Mouse (Mus musculus) hindbrain, embryonic 14.5 days (tissue): ENCODE measurements around the gene 1700024G13Rik. TPM values are rescaled to one million over a fixed set of nuclear protein-coding genes. Genes with fewer than 3 reads are reported as not detected.

ENCODE experiments used
- ATAC-seq: fragments of 200-750 bp; cut with Nextera tagmentation; 2 replicates; pipeline ENCODE4 v1.8.0; 2017; ENCODE audit warnings: moderate number of reproducible peaks, mild to moderate bottlenecking, moderate TSS enrichment, moderate library complexity; ENCODE audit not compliant: low FRiP score
- DNase-seq: peaks from one replicate; pipeline ENCODE4 v3.0.0-alpha.2; 2015; ENCODE audit warnings: low spot score
- H3K27ac ChIP-seq: fragments of 300-500 bp; sonication (generic); 2 replicates; pipeline ENCODE4 v1.5.1; 2014; ENCODE audit warnings: mild to moderate bottlenecking, moderate library complexity
- H3K27me3 ChIP-seq: fragments of 300-500 bp; sonication (generic); 2 replicates; pipeline ENCODE4 v1.6.1; 2014; ENCODE audit warnings: mild to moderate bottlenecking, low read length, mixed read lengths; ENCODE audit not compliant: control insufficient read depth, insufficient read depth
- H3K36me3 ChIP-seq: fragments of 300-500 bp; sonication (generic); replicated peaks from 2 replicates; pipeline ENCODE4 v1.6.1; 2014; ENCODE audit not compliant: control insufficient read depth, insufficient read depth
- H3K4me1 ChIP-seq: fragments of 300-500 bp; sonication (generic); replicated peaks from 2 replicates; pipeline ENCODE4 v1.6.1; 2014; ENCODE audit warnings: antibody characterized with exemption, low read length, mixed read lengths; ENCODE audit not compliant: control insufficient read depth, insufficient read depth
- H3K4me2 ChIP-seq: fragments of 300-500 bp; sonication (generic); replicated peaks from 2 replicates; pipeline ENCODE4 v1.6.1; 2014; ENCODE audit warnings: mild to moderate bottlenecking, moderate library complexity
- H3K4me3 ChIP-seq: fragments of 300-500 bp; sonication (generic); replicated peaks from 2 replicates; pipeline ENCODE4 v1.5.1; 2014; ENCODE audit warnings: mild to moderate bottlenecking, low read length
- H3K9ac ChIP-seq: fragments of 300-500 bp; sonication (generic); 2 replicates; pipeline ENCODE4 v1.6.1; 2014
- H3K9me3 ChIP-seq: fragments of 300-500 bp; sonication (generic); 2 replicates; pipeline ENCODE4 v1.6.1; 2016; ENCODE audit warnings: low read length; ENCODE audit not compliant: control insufficient read depth
- WGBS: fragments of 180-500 bp; shearing (Covaris S2); extraction: QIAGEN DNeasy Blood & Tissue Kit; methylation state at CpG from one replicate; pipeline ENCODE4 v1.1.7; 2014; 5-methylcytosine and 5-hydroxymethylcytosine counted together
- polyA plus RNA-seq: library from polyadenylated mRNA; unstranded; fragments of >200 nt; fragmentation: Nextera tagmentation; extraction: Ambion mirVana; gene quantifications from 2 replicates; pipeline ENCODE4 v1.2.1, GENCODE M21; 2014

The 1700024G13Rik gene
- polyA plus RNA-seq, 1 experiment from 2014 or later = 0.87 TPM

DNA sequence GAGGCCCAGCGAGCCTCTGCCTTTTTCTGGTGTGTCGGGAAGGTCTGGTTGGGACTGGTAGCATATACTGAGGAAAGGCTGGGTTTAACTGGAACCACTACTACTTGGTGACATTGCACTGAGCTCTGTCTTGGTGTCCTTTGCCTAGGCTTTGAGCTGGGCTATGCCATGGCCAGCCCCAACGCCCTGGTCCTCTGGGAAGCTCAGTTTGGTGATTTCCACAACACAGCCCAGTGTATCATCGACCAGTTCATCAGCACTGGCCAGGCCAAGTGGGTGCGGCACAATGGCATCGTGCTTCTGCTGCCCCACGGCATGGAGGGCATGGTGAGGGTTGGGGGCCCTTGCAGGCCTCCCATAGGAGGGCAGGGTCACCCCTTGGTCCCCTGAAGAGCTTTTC is 44.0 kb downstream of the 1700024G13Rik start:
- ATAC-seq (no peak), DNase-seq (no peak)
- H3K27me3 ChIP-seq = no peaks in the 10 kb centered on the region
- WGBS = 98% methylated on average over 7 of the region's 7 CpGs
- H3K36me3 ChIP-seq = peaks cover 58% of the 10 kb centered on the region
- H3K9me3 ChIP-seq = no peaks in the 10 kb centered on the region
- no peak overlapping the region for H3K27ac ChIP-seq
- H3K9ac ChIP-seq = no peak overlapping the region
- H3K4me2 ChIP-seq = no peak overlapping the region
- H3K4me3 ChIP-seq = no peak overlapping the region
- H3K4me1 ChIP-seq = no peaks in the 10 kb centered on the region

DNA sequence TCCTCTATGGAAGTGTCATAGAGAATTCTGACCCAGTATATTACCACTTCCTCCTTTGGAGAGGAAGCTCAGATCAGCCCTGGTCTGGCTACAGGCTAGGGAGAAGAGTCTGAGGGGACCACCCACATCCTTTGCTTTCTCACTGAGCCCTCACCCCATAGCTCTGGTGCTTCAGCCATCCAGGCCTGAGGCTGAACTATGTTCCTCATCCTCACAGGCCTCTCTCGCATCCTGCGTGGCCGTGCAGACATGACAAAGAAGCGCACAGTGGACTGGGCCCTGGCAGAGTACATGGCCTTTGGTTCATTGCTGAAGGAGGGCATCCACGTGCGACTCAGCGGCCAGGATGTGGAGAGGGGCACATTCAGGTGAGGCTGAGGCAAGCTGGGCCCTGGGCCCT is 46.4 kb downstream of the 1700024G13Rik start:
- no peaks in the 10 kb centered on the region for H3K27me3 ChIP-seq
- H3K4me1 ChIP-seq = no peaks in the 10 kb centered on the region
- H3K27ac ChIP-seq = no peak overlapping the region
- DNase-seq (no peak), ATAC-seq (no peak)
- no peak overlapping the region for H3K9ac ChIP-seq
- H3K4me3 ChIP-seq = no peak overlapping the region
- no peak overlapping the region for H3K4me2 ChIP-seq
- H3K36me3 ChIP-seq = peaks cover 76% of the 10 kb centered on the region
- H3K9me3 ChIP-seq = no peaks in the 10 kb centered on the region
- WGBS = 98% methylated on average over 7 of the region's 7 CpGs

DNA sequence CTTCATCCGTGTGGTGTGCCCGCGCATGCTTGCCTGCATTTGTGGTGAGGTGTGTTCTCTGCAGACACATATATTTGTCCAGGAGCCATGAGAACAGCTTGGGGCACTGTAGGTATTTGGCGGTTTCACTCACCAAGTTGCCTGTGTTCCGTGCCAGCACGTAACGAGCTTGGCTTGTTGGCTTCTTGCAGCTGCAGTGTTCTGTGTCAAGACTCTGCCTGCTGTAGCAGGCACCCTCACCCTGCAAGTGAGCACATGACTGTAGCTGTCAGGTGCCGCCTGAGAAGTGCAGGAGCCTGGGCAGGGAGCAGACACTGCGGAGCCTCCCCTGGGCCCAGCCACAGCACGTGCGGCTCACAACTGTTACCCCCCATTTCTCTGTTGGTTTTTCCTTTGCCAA is 51.6 kb downstream of the 1700024G13Rik start:
- no peak overlapping the region for H3K4me3 ChIP-seq
- H3K9ac ChIP-seq = no peak overlapping the region
- WGBS = 75% methylated on average over 11 of the region's 11 CpGs
- no peak for DNase-seq
- no peak for ATAC-seq
- H3K4me2 ChIP-seq = no peak overlapping the region
- H3K27ac ChIP-seq = no peak overlapping the region
- no peaks in the 10 kb centered on the region for H3K4me1 ChIP-seq
- H3K36me3 ChIP-seq = peaks cover 60% of the 10 kb centered on the region
- H3K27me3 ChIP-seq = no peaks in the 10 kb centered on the region
- H3K9me3 ChIP-seq = no peaks in the 10 kb centered on the region

DNA sequence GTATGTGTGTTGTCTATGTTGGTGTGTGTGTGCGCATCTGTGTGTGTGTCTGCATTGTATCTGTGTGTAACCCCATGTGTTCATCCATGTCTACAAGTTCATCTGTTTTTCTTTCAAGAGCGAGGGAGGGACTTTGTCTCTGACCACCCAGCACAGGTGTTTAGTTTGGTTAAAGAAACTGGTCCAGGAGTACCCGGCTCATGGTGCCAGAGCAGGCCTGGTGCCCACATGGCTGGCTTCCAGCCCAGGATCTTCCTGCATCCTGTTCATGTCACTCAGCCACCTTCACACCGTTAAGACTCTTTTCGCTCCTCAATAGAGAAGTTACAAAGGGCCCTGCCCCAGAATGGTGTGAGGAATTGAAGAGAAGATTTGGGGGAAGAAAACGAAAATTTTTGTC is 52.2 kb downstream of the 1700024G13Rik start:
- no peak overlapping the region for H3K4me2 ChIP-seq
- no peak overlapping the region for H3K27ac ChIP-seq
- H3K27me3 ChIP-seq = no peaks in the 10 kb centered on the region
- no peak overlapping the region for H3K9ac ChIP-seq
- no peak for DNase-seq
- ATAC-seq = no peak
- peaks cover 55% of the 10 kb centered on the region for H3K36me3 ChIP-seq
- H3K9me3 ChIP-seq = no peaks in the 10 kb centered on the region
- no peak overlapping the region for H3K4me3 ChIP-seq
- no peaks in the 10 kb centered on the region for H3K4me1 ChIP-seq
- 78% methylated on average over 6 of the region's 6 CpGs for WGBS

DNA sequence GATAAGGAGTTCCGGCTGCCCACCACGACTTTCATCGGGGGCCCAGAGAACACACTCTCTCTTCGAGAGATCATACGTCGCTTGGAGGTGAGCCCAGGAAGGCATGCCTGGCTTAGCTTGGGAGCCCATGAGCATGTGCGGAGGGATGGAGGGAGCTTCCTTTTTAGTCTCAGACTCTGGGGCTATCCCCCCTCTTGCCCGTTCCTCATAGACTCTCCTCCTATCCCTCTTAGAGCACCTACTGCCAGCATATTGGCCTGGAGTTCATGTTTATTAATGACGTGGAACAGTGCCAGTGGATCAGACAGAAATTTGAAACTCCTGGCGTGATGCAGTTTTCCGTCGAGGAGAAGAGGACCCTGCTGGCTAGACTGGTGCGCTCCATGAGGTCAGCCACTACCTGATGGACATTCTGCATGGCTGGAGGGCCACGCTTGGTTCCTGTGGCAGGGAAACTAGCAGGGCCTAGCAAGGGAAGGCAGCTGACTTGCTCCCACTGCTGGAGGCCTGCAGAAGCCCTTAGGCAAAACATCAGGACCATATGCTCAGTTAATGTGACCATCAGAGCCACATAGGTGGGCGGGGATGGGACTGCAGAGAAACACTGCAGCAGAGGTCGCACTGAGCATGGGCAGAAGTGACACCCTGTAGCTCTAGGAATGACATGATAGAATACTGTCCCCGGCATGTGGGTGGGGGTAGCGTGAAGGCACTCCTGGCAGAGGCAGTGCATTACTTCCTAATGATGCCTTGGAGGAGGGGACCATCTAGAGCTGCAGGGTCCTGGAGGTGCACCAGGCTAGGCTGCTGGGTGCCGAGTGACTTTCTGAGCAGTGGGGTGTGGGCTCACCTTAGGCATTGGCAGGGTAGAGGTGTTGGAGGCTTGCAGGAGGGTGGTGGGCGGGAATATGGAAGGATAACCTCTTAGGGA is 55.4 kb downstream of the 1700024G13Rik start:
- Histone ChIP-seq H3K4me3 (no peak overlapping the region), H3K9me3 (no peaks in the 10 kb centered on the region), H3K27me3 (no peaks in the 10 kb centered on the region), H3K4me2 (no peak overlapping the region), H3K36me3 (peaks cover 24% of the 10 kb centered on the region), H3K27ac (no peak overlapping the region), H3K9ac (no peak overlapping the region), H3K4me1 (no peaks in the 10 kb centered on the region)
- ATAC-seq (peak; percentile 57; the same call in 1 of the 2 replicates), DNase-seq (no peak)
- WGBS = 75% methylated on average over 20 of the region's 20 CpGs

DNA sequence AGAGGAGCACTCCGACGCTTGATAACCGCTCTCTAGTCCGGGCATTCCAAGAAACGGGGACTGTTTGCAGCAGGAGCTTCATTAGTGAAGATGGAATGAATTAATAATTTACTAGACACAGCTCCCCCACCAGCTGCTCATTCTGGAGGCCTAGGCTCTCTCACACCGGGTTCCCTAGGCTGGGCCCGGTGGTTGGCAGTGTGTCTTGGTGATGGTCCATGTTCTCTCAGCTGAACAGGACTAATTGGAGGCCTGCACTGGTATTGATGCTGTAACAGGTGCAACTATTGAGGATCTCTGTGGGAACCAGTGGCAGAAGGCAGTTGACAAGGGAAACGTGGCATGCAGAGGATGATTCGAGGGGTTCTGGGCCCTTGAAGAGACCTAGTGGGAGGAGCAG is 60.8 kb downstream of the 1700024G13Rik start:
- Histone ChIP-seq H3K9me3 (no peaks in the 10 kb centered on the region), H3K9ac (no peak overlapping the region), H3K27ac (no peak overlapping the region), H3K36me3 (no peaks in the 10 kb centered on the region), H3K27me3 (no peaks in the 10 kb centered on the region), H3K4me2 (no peak overlapping the region), H3K4me3 (no peak overlapping the region), H3K4me1 (0 out of 2 replicates have a peak, but pooled peaks cover 6% of the 10 kb centered on the region)
- 70% methylated on average over 9 of the region's 9 CpGs for WGBS
- DNase-seq (no peak), ATAC-seq (no peak)

Other genes with a start within 250 kb of the 1700024G13Rik start
- not detected in 2 replicates for gene Msmb, start 246.4 kb downstream of the 1700024G13Rik start, polyA plus RNA-seq
- 124 and 146 TPM in 2 replicates for gene Ncoa4, start 228.5 kb downstream of the 1700024G13Rik start, polyA plus RNA-seq
- 244 and 255 TPM in 2 replicates for gene Timm23, start 186.5 kb downstream of the 1700024G13Rik start, polyA plus RNA-seq
- gene Parg, start 186.4 kb downstream of the 1700024G13Rik start, polyA plus RNA-seq = 40.1 and 44.8 TPM in 2 replicates
- 17.1 and 19.7 TPM in 2 replicates for gene Ogdhl, start 66.4 kb downstream of the 1700024G13Rik start, polyA plus RNA-seq
- 22.7 and 26.9 TPM in 2 replicates for gene Slc18a3, start 76.5 kb upstream of the 1700024G13Rik start, polyA plus RNA-seq
- gene Chat, start 77.6 kb upstream of the 1700024G13Rik start, polyA plus RNA-seq = 2.4 and 3.4 TPM in 2 replicates
- gene Ercc6, start 125.1 kb upstream of the 1700024G13Rik start, polyA plus RNA-seq = 22.1 and 24.4 TPM in 2 replicates
- gene Prrxl1, start 211.0 kb upstream of the 1700024G13Rik start, polyA plus RNA-seq = 56.5 and 63.2 TPM in 2 replicates